Mouse (Mus musculus) liver, adult 2 months (tissue): ENCODE measurements around the gene Entpd2. TPM values are rescaled to one million over a fixed set of nuclear protein-coding genes. Genes with fewer than 3 reads are reported as not detected.
"Not testable (repeated sequence)": the region's sequence is repeated elsewhere in the genome, so short reads cannot be mapped to it uniquely, and the experiment has no call there.

Source experiments
- DNase-seq: peaks from one replicate; pipeline ENCODE4 v3.0.0-alpha.2; 2011; ENCODE audit warnings: low read depth, low spot score; ENCODE audit errors: extremely low read depth
- H3K27ac ChIP-seq: fragments of 200-500 bp; replicated peaks from 2 replicates; pipeline ENCODE4 v1.5.1; 2012; ENCODE audit warnings: low read depth, mild to moderate bottlenecking, control low read depth, inconsistent platforms, low read length; ENCODE audit not compliant: insufficient read depth
- H3K27me3 ChIP-seq: fragments of 200-500 bp; 2 replicates; pipeline ENCODE4 v1.6.1; 2012; ENCODE audit warnings: mild to moderate bottlenecking, moderate library complexity, low read length, inconsistent platforms; ENCODE audit not compliant: control insufficient read depth, insufficient read depth
- H3K36me3 ChIP-seq: fragments of 200-500 bp; 2 replicates; pipeline ENCODE4 v1.6.1; 2012; ENCODE audit warnings: low read length, inconsistent platforms; ENCODE audit not compliant: control insufficient read depth, insufficient read depth
- H3K4me1 ChIP-seq: fragments of 200-500 bp; 2 replicates; pipeline ENCODE4 v1.6.1; 2011; ENCODE audit warnings: low read length; ENCODE audit not compliant: control insufficient read depth, insufficient read depth
- H3K4me3 ChIP-seq: fragments of 200-500 bp; 2 replicates; pipeline ENCODE4 v1.5.1; 2011; ENCODE audit warnings: low read depth, mild to moderate bottlenecking, control low read depth, low read length, moderate library complexity; ENCODE audit not compliant: insufficient read depth
- H3K79me2 ChIP-seq: fragments of 200-500 bp; 2 replicates; pipeline ENCODE4 v1.6.1; 2012; ENCODE audit warnings: inconsistent platforms, mild to moderate bottlenecking, low read length, moderate library complexity; ENCODE audit not compliant: control insufficient read depth, insufficient read depth
- H3K9ac ChIP-seq: fragments of 200-500 bp; 2 replicates; pipeline ENCODE4 v1.6.1; 2012; ENCODE audit warnings: low read depth, mild to moderate bottlenecking, control low read depth, inconsistent platforms, low read length
- CTCF ChIP-seq: fragments of 200-500 bp; IDR thresholded peaks from 2 replicates; pipeline ENCODE4 v1.5.1; 2011; ENCODE audit warnings: low read depth, low read length, control low read depth
- POLR2A ChIP-seq: fragments of 200-500 bp; IDR thresholded peaks from 2 replicates; pipeline ENCODE4 v1.6.1; 2011; ENCODE audit warnings: low read length, control low read depth; ENCODE audit not compliant: insufficient read depth; ENCODE audit errors: extremely low read depth
- WGBS: fragments of 180-500 bp; shearing (Covaris S2); methylation state at CpG from one replicate; pipeline ENCODE4 v1.1.7; 2018; 5-methylcytosine and 5-hydroxymethylcytosine counted together
- polyA plus RNA-seq: library from polyadenylated mRNA; depleted of rRNA; stranded (reverse); fragments of >200 nt; gene quantifications from 2 replicates; pipeline ENCODE4 v1.2.3, GENCODE M21; 2012
- total RNA-seq: library from RNA; depleted of rRNA; stranded (reverse); fragments of >200 nt; gene quantifications from 2 replicates; pipeline ENCODE4 v1.2.3, GENCODE M21; 2014

Entpd2 gene
- total and polyA plus RNA-seq, 2 experiments, result 0.92 to 9.7 TPM

DNA sequence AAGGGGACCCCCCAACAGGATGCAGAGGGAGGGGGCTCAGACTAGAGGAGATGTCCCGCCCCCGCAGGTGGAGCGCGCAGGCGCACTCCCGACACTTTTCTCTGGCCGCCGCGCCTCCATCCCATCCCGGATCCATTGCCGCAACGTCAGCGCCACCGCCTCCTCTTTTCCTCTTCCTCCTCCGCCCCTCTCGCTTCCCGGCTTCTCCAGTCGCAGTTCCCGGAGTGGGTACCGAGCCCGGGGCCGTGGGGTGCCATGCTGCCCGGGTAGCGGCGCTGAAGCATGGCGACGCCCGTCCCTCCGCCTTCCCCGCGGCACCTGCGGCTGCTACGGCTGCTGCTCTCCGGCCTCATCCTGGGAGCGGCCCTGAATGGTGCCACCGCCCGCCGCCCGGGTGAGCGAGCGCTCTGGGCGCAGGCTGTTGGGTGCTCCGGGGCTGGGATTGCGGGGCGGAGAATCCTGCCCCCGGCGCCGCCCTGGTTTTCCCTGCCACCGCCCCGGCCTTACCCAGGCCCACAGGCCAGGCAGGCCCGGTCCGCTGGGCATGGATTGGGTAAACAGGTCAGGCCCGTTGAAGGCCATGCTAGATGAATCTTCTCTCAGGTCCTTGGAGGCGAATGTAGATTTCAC is 7.4 kb downstream of the Entpd2 start:
- TF ChIP-seq POLR2A (0 out of 2 replicates have a peak, but pooled peaks have one; percentile 12), CTCF (no peak)
- Histone ChIP-seq H3K9ac (peak overlapping the region; percentile 78), H3K4me3 (peak overlapping the region; percentile 74), H3K79me2 (no peaks in the 10 kb centered on the region), H3K4me1 (no peaks in the 10 kb centered on the region), H3K27ac (no peak overlapping the region), H3K27me3 (peaks cover 6% of the 10 kb centered on the region), H3K36me3 (no peaks in the 10 kb centered on the region)
- no peak for DNase-seq
- WGBS, result 4% methylated on average over 52 of the region's 54 CpGs

DNA sequence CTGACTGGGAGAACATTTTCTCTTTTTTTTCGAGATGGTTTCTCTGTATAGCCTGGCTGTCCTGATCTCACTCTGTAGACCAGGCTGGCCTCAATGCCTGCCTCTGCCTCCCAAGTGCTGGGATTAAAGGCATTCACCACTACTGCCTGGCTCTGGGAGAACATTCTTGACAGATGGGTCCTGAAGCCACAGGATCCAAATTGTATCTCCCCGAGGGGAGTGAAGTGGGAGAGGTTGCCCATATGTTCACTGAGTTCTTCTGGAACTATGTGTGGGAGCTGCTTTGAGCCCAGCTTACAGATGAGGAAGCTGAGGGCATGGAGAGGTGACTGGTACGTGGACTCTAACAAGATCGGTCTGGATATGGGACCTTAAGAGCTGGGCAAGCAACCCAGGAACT is 8.3 kb downstream of the Entpd2 start:
- Histone ChIP-seq H3K4me1 (no peaks in the 10 kb centered on the region), H3K36me3 (no peaks in the 10 kb centered on the region), H3K79me2 (no peaks in the 10 kb centered on the region), H3K9ac (no peak overlapping the region), H3K27ac (no peak overlapping the region), H3K4me3 (no peak overlapping the region), H3K27me3 (peaks cover 6% of the 10 kb centered on the region)
- WGBS, result 82% methylated on average over 4 of the region's 4 CpGs
- no peak for TF ChIP-seq CTCF
- no peak for TF ChIP-seq POLR2A
- no peak for DNase-seq

DNA sequence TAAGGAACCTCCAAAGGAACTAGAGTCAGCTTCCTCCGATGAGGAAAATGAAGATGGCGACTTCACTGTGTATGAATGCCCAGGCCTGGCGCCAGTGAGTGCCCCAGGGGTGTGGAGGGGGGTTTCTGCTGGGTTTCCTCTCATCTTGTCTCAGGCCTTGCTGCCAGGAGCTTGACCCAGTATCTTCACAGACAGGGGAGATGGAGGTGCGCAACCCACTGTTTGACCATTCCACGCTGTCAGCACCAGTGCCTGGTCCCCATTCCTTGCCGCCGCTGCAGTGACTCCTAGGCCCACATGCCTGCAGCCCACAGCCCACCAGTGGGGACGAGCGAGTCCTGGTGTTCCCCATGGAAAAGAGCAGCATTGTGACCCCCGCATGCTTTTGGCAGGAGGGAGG is 13.2 kb downstream of the Entpd2 start:
- TF ChIP-seq POLR2A (no peak), CTCF (no peak)
- DNase-seq, result no peak
- WGBS, result 89% methylated on average over 10 of the region's 10 CpGs

DNA sequence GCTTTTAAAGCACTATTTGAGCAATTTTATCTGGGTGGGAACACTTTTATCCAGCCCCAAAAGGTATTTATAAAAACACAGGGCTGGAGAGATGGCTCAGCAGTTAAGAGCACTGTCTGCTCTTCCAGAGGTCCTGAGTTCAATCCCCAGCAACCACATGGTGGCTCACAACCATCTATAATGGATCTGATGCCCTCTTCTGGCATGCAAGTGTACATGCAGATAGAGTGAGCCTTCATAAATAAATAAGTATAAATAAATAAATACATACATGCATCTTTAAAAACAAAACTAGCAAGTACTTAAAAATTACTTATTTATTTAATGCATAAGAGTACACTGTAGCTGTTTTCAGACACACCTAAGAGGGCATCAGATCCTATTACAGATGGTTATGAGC is 17.8 kb downstream of the Entpd2 start:
- not testable (repeated sequence) for H3K36me3 ChIP-seq, H3K27ac ChIP-seq

More for the DNA sequence above, 13.2 kb downstream of the Entpd2 start:
- Histone ChIP-seq H3K27ac (no peak overlapping the region), H3K27me3 (no peaks in the 10 kb centered on the region), H3K4me3 (no peak overlapping the region), H3K79me2 (no peaks in the 10 kb centered on the region), H3K36me3 (no peaks in the 10 kb centered on the region), H3K9ac (no peak overlapping the region), H3K4me1 (no peaks in the 10 kb centered on the region)

DNA sequence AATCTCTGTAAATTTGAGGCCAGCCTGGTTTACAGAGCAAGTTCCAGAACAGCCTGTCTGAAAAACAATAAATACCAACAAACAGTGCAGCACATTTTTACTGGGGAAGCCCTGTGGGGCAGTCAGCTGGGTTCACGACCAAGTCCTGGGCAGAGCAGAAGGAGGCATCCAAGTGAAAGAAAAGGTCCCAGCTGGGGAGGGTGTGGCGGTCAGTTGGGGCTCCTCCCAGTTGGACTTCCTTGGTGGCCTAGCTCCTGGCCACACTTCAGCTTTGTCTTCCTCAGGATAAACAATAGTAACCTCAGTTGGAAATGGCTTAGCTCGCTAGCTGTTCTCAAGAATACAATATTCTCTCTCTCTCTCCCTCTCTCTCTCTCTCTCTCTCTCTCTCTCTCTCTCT is 21.8 kb downstream of the Entpd2 start:
- Histone ChIP-seq H3K36me3 (no peaks in the 10 kb centered on the region), H3K4me1 (no peaks in the 10 kb centered on the region), H3K9ac (no peak overlapping the region), H3K27me3 (no peaks in the 10 kb centered on the region), H3K27ac (no peak overlapping the region), H3K4me3 (no peak overlapping the region), H3K79me2 (no peaks in the 10 kb centered on the region)
- TF ChIP-seq CTCF (no peak), POLR2A (no peak)
- 56% methylated on average over 3 of the region's 3 CpGs for WGBS
- no peak for DNase-seq

More for the DNA sequence above, 17.8 kb downstream of the Entpd2 start:
- not testable (repeated sequence) for H3K27me3 ChIP-seq, DNase-seq, H3K9ac ChIP-seq, H3K79me2 ChIP-seq, H3K4me3 ChIP-seq, H3K4me1 ChIP-seq

DNA sequence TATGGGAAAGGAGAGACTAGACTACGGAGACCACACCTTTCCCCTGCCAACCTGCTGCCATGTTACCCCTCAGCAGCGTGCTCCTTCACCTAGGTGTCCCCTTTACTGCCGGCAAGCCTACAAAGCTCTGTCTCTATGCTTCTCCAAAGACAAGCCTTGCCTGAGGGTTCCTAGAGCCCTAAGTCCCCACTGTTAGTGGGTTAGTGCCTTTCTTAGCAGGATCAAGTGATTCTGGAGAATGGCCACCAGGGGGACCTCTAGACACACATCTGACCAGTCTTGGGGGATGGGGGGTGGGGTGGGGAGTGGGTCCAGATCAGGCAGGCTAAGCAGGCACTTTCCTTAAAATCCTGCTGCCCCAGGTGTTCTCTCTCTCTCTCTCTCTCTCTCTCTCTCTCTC is 26.2 kb downstream of the Entpd2 start:
- DNase-seq, result peak; percentile 49
- no peak overlapping the region for H3K4me3 ChIP-seq
- H3K9ac ChIP-seq, result no peak overlapping the region
- 27% methylated on average over 3 of the region's 3 CpGs for WGBS
- H3K27me3 ChIP-seq, result no peaks in the 10 kb centered on the region
- H3K27ac ChIP-seq, result no peak overlapping the region
- H3K4me1 ChIP-seq, result no peaks in the 10 kb centered on the region
- no peak for TF ChIP-seq POLR2A
- TF ChIP-seq CTCF, result peak; percentile 71
- no peaks in the 10 kb centered on the region for H3K36me3 ChIP-seq
- H3K79me2 ChIP-seq, result no peaks in the 10 kb centered on the region
